Mouse (Mus musculus) ES-E14 (cell line): ENCODE results near the gene Cbl.

Experiments
- CHD2 ChIP-seq: IDR thresholded peaks from 2 replicates; pipeline ENCODE4 v1.6.1; 2014; ENCODE audit warnings: mild to moderate bottlenecking, low read depth, low read length, inconsistent platforms
- MAFK ChIP-seq: IDR thresholded peaks from 2 replicates; pipeline ENCODE4 v1.6.1; 2014; ENCODE audit warnings: mild to moderate bottlenecking, low read depth, low read length, inconsistent platforms; ENCODE audit not compliant: insufficient read depth

DNA sequence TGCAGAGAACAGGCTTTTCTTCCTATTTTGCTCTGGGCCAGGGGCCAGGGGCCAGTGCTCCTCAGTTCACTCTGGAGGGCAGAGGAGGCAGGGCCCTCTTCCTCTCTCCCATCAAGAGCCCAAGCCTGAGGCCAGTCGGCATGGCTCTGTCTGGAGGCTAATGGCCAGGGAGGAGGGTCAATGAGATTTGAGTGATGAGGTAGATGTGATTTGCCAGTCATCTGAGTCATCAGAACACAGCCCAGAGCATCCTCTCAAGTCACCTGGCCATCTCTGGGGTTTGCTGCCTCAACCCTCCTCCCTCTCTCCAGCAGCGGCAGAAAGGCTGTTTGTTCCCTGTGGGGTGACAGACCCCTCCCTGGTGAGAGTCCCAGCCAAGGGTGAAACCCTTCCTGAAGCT is 100.6 kb downstream of the Cbl start:
- no peak for TF ChIP-seq CHD2
- TF ChIP-seq MAFK, result no peak
